Mouse (Mus musculus) left cerebral cortex, postnatal 14 days (tissue): ENCODE measurements around the gene Prcd. TPM values are rescaled to one million over a fixed set of nuclear protein-coding genes. Genes with fewer than 3 reads are reported as not detected.
"Not testable (repeated sequence)": the region's sequence is repeated elsewhere in the genome, so short reads cannot be mapped to it uniquely, and the experiment has no call there.

Experiments
- DNase-seq, 2 experiments: peaks; one replicate each; pipeline ENCODE4 v3.0.0; 2021 to 2022; ENCODE audit warnings: low spot score in 2 of 2, mixed read lengths in 1 of 2
- intact Hi-C: fragments of 180-260 bp; cut with DNase I; formaldehyde crosslinking; loops from one replicate; pipeline ENCODE4 v1.15.1; 2025
- long read RNA-seq, 2 experiments: library from polyadenylated mRNA; stranded (forward); transcript quantifications; one replicate each; pipeline ENCODE4 v2.0.0; 2021
- total RNA-seq, 2 experiments: library from RNA; stranded (reverse); gene quantifications; 2 replicates each; pipeline ENCODE4 v1.2.3; 2021

The Prcd gene
- total RNA-seq = 1 to 10 TPM; 2.8 to 3.0 TPM
- long read RNA-seq, experiment 1, partial matches to known transcripts = 0 of 3 reads
- long read RNA-seq, experiment 1, other reads (novel, unspliced or antisense) = 3 of 3 reads
- long read RNA-seq, experiment 2 = 0 reads

DNA sequence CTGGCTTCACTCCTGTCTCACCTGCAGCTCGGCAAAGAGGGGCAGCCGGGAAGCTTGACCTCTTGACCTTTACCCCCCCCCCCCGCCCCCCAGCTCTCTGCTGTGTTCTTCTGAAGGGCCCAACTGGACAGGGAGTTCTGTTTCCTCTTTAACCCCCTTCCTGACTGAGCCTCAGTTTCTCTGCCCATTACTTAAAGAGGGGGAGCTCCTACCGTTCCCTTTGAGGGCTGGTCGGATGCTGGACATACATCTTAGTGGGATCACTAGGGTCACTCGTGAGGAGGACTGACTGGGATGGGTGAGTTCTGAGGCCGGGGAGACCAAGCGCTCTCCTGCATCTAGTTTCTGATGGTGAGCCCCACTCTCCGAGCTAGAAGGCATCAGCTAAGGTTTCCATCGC, at the start of gene Prcd:
Prcd (plus strand) TSS at position 301 of the 400 bp plus-strand sequence.
- intact Hi-C loops = no loop called here
- DNase-seq = no peak

DNA sequence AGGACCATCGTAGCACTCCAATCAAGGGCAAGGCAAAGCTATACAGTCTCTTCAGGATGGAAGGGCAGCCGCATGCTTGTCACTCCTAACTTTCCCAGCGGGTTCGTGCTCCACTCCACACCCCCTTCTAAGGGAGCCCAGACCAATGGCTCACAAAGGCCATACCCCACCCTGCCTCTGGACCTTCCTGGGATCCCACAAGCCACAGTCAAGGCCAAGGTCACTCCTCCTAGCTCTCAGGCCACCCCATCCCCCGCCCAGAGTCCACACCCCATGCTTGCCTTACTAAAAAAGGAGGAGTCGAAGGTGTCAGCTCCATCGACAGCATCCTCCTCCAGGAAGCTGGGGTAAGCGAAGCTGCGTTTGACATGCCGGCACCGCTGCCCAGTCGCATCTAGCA, 49.2 kb upstream of the Prcd start:
- no peak for DNase-seq
- intact Hi-C loops = no loop called here

DNA sequence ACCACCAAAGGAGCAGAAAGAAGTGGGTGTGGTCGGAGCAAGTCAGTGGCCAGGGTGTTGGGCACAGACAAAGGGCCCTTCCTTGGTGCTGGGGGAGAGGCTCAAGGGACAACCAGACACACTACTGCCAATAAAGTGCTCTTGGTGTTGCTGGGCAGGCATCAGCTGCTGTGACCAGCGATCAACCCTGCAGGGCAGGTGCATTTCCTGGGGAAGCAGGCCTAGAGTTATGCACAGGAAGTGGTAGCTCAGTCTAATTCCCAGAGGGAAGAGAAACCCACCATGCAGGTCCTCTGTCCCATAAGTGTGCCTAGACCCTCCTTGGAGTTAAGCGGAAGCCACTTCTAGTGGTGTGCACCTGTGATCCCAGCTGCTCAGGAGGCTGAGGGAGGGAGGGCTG, 45.6 kb upstream of the Prcd start:
- intact Hi-C loops = no loop called here
- no peak for DNase-seq

DNA sequence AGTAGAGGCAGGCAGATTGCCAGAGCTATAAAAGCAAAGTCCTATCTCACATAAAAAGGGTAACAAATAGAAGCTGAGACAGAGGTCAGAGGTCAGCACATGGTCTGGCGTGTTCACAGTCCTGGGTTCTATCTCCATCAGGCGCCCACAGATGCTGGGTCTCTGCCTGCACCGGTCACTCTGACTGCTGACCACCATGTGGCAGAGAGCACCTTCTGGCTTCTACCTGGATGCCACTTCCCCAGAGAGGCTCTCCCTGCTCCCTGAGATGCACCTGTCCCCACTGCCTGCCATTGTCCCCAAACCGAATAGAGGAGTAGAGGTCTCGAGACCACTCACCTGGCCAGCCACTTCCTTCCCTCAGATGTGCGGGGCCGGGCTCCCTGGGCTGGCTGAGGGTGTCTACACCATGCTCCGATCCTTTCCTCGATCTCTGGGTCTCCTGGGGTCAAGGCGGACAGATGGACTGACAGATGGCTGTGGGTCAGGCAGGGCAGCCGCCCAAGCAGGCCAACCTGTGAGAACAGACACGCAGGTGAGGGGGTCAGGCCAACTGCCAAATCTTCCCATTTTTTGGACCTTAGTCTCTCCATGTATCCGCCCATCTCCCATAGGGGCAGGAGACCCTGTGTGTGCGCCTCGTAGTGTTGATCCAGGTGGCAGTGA, 43.2 kb upstream of the Prcd start:
- intact Hi-C loops = no loop called here
- no peak for DNase-seq

DNA sequence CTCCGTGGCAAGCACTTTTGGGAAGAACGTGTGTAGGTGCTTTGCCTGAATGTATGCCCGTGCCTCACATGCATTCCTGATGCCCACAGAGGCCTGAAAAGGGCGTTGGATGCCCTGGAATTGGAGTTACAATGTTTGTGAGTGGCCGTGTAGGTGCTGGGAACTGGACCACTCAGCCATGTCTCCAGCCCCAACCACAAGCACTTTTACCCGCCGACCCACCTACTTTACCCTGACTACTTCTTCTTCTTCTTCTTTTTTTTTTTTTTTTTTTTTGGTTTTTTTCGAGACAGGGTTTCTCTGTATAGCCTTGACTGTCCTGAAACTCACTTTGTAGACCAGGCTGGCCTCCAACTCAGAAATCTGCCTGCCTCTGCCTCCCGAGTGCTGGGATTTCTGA, 42.2 kb upstream of the Prcd start:
- intact Hi-C loops, DNase-seq: not testable (repeated sequence)

DNA sequence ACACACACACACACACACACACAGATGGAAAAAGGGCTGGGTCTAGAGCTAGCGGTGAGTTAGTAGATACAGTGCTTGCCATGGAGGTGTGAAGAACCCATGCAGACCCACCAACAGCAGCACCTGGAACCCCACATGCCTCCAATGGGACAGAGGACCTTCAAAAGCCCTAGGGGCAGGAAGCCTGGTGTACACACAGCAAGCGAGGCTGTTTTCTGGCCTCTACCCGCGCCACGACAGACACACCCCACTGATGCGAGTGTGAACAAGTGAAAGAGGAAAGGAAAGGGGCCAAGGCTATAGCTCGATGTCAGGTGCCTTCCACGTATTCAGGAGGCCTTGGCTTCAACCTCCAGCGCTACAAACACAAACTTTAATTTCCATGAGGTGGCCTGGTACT, 41.5 kb upstream of the Prcd start:
- no peak for DNase-seq
- intact Hi-C loops = no loop called here

DNA sequence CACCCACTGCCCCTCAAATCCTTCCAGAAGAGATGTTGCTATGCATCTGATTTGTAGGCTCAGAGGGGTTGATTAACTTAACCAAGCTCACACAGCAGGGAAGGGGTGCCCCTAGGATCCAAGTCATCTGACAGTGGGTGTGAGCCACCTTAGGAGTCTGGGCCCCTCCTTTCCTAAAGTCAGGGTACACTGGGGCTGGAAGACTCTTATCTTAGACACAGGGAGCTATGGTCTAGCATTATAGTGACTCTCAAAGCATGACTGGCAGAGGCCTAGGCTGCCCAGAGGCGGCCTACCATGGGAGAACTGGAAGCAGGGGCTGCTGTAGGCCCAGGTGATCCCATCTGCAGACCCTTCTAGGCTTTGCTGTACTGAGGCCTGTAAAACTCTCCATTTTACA, 40.8 kb upstream of the Prcd start:
- no peak for DNase-seq
- intact Hi-C loops = no loop called here

DNA sequence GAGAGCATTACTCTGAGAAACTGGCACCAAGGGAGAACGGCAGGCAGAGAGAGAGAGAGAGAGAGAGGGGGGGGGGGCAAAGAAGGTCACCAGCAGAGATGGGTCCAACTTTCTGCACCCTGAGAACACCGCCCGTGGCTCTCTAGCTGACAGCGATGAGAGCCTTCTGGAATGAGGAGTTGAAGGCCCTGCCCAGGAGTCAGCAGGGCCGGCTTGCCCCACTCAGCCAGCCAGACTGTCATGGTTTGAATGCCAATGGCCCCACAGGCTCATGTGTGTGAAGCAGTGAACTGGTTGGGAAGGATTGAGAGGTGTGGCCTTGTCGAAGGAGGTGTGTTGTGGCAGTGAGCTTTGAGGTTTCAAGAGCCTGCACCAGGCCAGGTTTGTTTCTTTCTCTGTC, 40.1 kb upstream of the Prcd start:
- no peak for DNase-seq
- intact Hi-C loops = no loop called here

DNA sequence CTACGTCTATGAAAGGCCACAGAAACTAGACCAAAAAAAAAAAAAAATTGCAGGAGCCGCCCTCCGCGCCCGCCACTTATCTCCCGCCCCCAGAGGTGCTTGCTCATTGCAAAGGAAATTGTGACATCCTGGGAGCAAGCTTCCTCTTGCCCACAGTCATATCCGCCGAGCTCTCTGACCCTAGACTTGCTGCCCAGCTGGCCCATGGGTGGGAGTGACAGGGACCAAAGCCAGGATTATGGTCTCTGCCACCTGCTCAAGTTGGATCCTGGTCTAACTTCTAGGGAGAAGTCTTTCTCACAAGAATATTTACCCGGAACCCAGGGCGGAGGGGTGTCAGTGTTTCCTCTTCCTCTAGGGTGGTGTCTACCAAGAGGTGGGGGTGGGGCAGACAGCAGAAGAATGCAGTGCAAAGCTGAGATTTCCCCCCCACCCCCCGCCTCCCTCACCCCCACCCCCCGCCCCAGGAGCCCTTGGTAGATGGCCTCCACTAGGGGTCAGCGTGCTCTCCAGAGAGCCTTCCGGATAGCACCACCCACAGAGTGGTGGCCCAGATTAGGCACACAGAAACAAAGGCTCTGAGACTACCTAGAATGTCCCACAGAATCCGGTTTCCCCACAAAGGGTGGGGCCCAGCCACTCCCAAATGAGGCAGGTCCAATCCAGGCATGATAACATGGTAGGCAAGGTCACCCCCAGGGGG, 37.4 kb upstream of the Prcd start:
- no peak for DNase-seq
- intact Hi-C loops = no loop called here

DNA sequence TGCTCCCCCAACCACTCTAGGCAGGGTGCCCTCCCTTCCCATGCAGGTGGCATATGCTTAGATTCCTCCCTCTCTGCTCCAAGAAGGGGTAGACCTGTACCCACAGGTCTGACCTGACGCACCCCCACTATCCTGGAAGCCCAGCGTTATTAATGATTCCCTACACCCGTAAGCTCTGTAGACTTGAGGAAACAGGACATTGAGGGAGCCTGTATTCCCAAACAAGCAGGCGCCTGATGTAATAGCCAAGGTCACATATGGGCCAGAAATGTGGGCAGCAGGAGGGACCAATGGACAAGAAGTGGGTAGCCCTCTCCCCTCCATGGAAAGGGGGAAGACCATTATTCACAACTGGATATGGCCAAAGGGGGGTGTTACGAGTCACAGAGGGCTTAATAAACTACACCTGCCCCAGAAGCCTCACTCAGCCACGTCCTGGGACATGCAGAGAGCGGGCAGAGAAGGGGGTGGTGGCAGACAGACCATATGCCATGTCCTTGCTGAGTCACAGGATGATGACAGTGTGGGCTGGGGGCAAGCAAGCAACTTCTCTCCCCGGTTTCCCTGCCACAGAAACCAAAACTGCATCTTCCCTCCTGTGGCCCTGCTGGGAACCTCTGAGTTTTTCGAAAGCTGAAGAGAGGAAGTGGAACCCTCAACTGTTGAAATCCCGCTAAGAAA, 36.8 kb upstream of the Prcd start:
- intact Hi-C loops = no loop called here
- no peak for DNase-seq

DNA sequence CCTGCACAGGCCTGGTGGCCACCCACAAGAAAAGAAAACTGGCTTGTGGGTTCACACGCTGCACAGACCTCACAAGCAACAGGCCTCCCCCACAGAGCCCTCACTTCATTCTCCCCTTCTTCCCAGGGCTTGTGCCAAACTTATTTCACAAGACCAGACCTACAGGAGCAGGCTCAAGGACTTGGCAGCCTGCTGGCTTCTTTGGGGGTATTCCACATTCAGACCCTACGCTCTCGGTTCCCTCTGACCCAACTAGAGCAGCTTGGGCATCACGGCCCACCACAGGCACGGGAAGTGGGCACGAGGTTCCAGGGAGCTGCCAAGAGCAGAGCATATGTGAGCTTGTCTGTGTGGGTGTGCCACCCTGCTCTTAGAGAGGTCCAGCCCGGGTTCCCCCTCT, 35.7 kb upstream of the Prcd start:
- no peak for DNase-seq
- intact Hi-C loops = no loop called here

DNA sequence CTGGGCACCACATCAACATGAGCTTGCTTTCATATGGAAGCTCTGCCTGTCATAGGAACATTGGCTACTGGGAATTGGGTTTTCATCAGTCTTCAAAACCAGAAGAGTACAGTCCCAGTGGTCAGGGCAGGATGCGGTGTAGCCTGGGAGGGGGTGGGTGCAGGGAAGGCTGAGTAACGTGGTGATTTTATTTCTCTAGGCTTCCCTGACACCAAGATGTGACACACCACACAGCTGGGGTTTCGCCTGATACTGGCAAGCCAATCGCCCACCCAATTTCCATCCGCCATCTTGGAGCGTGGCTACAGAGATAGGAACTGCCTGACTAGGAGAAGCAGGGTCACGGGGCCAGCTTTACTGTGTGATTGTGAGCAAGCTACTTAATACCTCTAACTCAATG, 34.7 kb upstream of the Prcd start:
- DNase-seq = no peak
- intact Hi-C loops = no loop called here

DNA sequence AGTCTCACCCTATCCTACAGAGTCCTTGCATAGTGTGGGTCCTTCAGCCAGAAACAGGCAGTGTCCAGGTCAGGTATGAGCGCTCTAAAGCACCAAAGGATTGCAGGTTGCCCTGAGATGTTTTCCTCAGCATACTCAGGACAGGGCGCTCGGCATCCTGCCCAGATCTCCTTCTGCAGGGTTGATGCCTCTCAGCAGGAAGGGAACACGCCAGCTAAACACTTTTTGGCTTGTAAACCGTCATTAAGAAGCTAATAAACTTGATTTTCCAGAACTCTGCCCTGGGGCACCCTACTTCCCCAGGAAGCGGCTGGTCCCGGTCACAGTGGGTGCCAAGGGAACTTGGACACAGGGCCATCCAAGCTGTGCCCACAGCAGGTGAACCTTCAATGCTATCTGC, 34.2 kb upstream of the Prcd start:
- intact Hi-C loops = no loop called here
- DNase-seq = no peak

DNA sequence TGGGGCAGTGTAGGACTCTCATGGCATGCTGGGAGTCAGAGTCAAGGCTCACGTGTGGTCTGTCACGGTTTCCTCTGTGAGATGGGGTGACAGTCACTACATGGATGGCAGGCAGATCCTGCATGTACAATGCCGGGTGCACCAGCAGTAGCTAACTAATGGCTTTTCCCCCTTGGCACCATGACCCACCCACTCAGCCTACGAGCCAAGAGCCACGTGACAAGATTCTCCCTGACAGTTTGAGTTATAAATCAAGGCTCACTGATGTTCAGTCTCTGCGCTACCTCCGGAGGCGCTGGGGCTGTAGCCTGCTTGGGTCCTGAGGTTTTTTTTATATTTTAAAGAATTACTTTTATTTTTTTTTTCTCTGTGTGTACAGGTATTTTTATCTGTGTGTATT, 33.8 kb upstream of the Prcd start:
- intact Hi-C loops = no loop called here
- DNase-seq = no peak

DNA sequence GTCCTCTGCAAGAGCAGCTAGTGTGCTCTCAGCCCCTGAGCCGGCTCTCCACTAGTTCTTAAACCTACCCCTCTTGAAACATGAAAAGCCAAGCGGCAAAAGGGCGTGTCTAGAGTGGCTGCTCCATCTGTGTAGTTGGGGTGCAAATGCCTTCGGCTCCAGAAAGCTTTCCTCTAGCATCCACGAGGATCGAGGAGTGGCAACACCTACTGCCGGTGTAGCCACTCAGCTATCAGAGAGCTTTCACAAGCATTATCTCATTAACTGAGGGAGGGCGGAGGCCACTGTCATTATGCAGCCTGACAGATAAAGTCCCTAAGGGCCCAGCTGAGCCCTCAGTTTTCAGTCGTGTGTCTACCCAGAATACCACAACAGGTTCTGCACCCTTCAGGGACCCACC, 33.3 kb upstream of the Prcd start:
- intact Hi-C loops = no loop called here

DNA sequence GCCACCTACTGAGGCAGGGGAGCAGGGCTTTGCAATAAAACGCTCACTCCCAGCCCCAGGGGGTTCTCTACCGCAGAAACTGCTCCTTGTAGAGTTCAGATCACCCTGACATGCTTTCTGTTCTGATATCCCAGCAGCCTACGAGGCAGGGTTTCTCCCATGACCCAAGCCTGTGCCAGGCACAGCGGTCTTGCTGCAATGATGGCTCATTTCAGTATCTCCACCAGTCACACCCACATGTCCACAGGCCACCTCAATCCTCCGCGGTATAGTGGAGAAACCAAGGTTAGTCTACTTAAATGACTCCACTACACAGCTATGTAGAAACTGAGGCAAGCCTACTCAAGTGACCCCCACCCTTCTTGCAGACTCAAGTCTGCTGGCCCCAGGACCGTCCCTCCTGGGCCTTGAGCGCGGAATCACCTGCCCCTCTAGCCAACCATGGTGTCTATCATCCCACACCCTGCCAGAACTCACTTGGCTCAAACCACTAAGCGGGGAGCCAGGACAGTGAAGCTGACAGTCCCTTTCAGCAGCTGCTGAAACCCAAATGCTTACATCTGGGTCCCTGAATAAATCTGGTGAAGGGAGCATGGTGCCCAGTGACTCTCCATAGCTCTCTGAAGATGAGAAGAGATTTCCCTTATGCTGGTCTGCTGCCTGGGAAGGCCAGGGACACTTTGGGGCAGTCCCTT, 32.6 kb upstream of the Prcd start:
- intact Hi-C loops = no loop called here
- DNase-seq = no peak

More for the DNA sequence above, 33.3 kb upstream of the Prcd start:
- DNase-seq = no peak

DNA sequence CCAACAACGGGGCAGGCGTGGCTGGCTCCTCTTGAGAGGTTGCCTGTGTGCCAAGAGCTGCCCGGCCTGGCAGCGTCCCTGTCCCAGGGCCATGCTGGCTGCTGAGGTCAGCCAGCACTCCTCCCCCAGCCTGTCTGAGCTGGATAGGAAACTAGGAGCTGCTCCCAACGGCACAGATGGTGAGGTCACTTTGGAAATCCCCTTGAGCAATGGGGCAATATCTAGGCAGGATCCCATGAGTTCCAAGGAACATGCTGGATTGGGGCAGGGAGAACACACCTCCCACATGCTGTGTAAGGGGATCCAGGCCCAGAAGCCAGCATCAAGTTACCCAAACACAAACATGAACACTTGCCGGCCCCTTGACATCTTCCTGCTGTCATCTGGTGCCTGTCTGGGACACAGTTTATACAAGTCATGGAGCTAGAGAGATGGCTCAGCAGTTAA, 32.1 kb upstream of the Prcd start:
- peak; percentile 24 to 28 for DNase-seq
- intact Hi-C loops = no loop called here

DNA sequence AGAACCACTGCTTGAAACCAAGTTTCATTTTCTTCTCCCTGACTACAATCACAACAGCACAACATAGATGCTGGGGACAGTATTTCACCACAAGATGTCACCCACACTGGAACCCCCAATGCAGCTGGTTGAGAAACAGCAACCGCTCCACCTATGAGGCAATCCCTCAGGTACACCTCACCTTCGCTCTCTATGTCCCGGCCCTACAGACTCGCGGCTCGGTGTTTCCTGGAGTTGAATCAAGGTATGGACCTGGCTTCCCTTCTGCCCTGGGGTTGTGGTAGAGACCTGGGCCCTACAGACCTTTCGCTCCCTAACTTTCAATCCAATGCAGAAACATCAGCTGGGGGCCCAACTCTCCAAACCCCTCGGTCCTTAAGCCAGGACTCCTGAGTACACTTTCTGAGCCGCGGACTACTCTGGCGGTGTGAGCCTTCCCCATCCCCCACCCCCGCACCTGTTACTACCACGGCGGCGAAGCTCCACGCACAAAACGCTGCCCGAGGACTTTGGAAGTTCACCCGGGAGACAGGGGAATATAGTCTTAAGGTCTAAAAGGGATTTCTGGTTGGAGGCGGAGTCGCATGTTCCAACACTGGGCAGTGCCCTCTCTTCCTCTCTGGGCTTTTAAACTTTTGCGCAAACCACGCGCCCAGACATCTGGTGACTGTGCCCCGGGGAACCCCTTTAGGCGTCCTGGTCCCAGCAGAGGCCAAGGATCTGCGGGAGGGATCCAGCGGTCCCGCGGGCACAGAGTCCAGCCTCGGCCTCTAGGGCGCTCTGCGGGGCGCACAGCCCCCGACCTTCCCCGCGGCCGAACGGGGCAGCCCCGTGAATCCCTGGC, 29.8 kb upstream of the Prcd start:
- DNase-seq = no peak
- intact Hi-C loops = no loop called here

DNA sequence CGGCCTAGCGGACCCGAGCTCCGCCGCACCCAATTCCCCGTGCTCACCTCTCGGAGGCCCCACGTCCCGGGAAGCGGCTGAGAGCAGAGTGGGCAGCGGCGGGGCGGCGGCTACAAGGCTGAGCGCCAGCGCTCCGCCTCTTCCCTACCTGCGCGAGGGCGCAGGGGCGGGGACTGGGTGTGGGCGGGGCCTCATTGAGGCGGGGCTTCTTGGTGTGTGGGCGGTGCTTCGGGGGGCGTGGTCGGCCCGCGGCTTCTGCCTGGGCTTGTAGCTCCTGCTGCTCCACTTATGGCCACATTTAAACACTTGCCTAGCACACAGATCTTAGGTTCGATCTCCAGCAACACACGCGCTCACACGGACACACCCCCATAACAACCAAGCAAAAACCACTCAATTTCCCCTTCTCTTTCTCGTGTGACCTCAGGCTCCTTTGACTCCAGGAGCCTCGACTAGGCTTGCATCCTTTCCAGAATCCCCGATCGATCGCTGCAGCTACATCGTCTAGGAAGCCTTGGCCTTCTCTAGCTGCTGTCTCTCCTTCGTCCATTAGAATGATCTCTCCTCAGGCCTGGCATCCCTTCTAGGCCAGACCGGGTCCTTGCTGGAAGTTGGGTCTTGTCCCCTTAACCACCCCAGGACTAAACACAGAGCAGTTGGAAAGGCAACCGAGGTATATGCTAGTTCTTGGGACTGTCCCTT, 29.1 kb upstream of the Prcd start:
- DNase-seq = peak in 1 of 2 experiments; percentile 28
- intact Hi-C loops = no loop called here
